Mouse (Mus musculus): ENCODE data around the gene Fam213a. TPM values are rescaled to one million over a fixed set of nuclear protein-coding genes. Genes with fewer than 3 reads are reported as not detected.

Gene Fam213a
- 106 TPM for polyA plus RNA-seq (2014; fragmentation: Illumina TruSeq; extraction: RNeasy Lipid Tissue Mini Kit (QIAGEN cat#74804); ENCODE audit: low read depth, low replicate concordance)

DNA sequence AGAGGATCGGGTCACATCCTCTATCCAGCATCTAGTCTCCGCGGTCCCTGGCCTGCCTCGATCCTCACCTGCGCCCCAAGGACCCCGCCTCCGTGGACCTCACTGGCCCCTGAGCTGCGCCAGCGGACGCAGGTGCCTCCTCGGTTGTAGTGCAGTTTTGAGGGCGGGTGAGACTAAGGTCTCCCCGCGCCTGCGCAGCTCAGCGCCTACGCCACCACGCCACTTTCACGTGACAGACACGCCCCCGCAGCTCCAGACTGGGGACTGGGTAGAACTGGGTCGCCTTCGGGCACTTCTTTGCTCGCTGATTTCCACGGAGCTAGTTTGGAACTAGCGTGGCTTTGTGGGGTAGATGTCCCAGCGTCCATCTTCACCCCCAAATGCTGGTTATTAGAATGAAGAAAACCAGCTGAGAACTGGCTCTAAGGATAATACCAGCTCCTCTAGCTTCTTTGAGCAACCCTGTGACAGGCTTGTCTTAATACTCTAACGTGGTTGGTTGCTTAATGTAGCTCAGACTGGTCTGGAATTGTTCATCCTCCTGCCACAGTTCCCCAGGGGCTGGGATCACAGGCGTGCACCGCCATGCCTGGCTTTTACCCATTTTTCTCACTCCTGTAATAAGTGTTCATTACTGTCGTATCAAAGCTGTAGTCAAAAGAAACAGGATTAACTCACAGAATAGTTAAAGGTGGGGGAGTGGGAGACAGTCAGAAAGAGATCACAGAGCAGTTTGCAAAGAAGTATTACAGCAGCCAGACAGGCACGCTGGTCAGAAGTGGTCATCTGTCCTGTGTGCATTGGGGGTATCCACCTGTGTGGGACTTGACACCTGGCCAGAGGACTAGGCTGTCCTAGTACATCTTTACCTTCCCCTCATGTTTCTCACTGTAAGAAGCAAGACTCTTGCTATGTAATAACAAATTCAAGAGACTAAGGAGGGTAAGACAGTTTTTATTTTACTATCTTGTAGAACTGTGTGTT lies at the start of gene Fam213a:
Gene Fam213a, minus strand, starts transcription at position 159 of the 984 bp plus-strand sequence.

DNA sequence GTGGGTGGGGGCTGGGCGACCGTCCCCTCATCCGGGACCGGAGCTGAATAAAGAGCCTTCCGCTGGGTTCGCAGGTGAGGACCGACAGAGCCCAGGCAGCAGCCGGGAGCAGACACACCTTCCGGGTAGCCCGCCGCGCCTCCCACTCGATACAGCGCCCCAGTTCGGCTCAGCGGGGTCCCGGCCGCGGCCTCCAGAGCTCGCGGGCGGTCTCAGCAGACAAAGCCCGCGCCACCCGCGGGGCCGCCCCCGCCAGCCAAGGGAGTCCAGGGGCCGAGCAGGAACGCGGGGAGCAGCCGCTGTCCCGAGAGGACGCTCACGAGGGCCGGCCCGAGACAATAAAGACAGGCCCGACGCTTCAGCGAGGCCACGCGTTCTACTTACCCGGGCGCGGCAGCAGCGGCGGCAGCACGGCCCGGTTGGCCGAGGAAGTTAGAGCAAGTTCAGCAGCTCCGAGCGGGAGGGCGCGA lies 47.2 kb downstream of the Fam213a start, which contains the start of gene Tspan14:
Gene Tspan14, minus strand, starts transcription at position 416 of the 470 bp plus-strand sequence.

Other genes starting within 250 kb of the Fam213a start
- gene Sh2d4b, start 120.5 kb downstream of the Fam213a start, polyA plus RNA-seq (2014; fragmentation: Illumina TruSeq; extraction: RNeasy Lipid Tissue Mini Kit (QIAGEN cat#74804); ENCODE audit: low read depth, low replicate concordance), result not detected
- 7.7 TPM for gene Tspan14, start 47.0 kb downstream of the Fam213a start, polyA plus RNA-seq (2014; fragmentation: Illumina TruSeq; extraction: RNeasy Lipid Tissue Mini Kit (QIAGEN cat#74804); ENCODE audit: low read depth, low replicate concordance)
- not detected for gene Dydc2, start 55.4 kb upstream of the Fam213a start, polyA plus RNA-seq (2014; fragmentation: Illumina TruSeq; extraction: RNeasy Lipid Tissue Mini Kit (QIAGEN cat#74804); ENCODE audit: low read depth, low replicate concordance)
- gene Dydc1, start 59.1 kb upstream of the Fam213a start, polyA plus RNA-seq (2014; fragmentation: Illumina TruSeq; extraction: RNeasy Lipid Tissue Mini Kit (QIAGEN cat#74804); ENCODE audit: low read depth, low replicate concordance), result not detected
- 2,624 TPM for gene Mat1a, start 91.2 kb upstream of the Fam213a start, polyA plus RNA-seq (2014; fragmentation: Illumina TruSeq; extraction: RNeasy Lipid Tissue Mini Kit (QIAGEN cat#74804); ENCODE audit: low read depth, low replicate concordance)
- gene Sftpa1, start 118.0 kb upstream of the Fam213a start, polyA plus RNA-seq (2014; fragmentation: Illumina TruSeq; extraction: RNeasy Lipid Tissue Mini Kit (QIAGEN cat#74804); ENCODE audit: low read depth, low replicate concordance), result 0.74 TPM
- 161 TPM for gene Mbl1, start 137.7 kb upstream of the Fam213a start, polyA plus RNA-seq (2014; fragmentation: Illumina TruSeq; extraction: RNeasy Lipid Tissue Mini Kit (QIAGEN cat#74804); ENCODE audit: low read depth, low replicate concordance)
- 0.32 TPM for gene Sftpd, start 171.4 kb upstream of the Fam213a start, polyA plus RNA-seq (2014; fragmentation: Illumina TruSeq; extraction: RNeasy Lipid Tissue Mini Kit (QIAGEN cat#74804); ENCODE audit: low read depth, low replicate concordance)